Mouse (Mus musculus): Measurements from ENCODE around the gene Mybpc1.

- TF ChIP-seq CTCF (IDR thresholded peaks at IDR 0.05; ENCODE audit: control insufficient read depth, insufficient read depth, insufficient read length) (no peak), FOSL1 (IDR thresholded peaks at IDR 0.05; ENCODE audit: insufficient read depth, low read length, poor library complexity, severe bottlenecking) (no peak), MAX (IDR thresholded peaks at IDR 0.05) (no peak)
These were observed 82.2 kb downstream of the Mybpc1 start for GRCm38 (mm10) chr10:88522795-88523194.

Data from C2C12 (cell line).